ENCODE assay signal across 18 mouse cellular contexts in genomic region chr4:16066340-16066739, GRCm38 (mm10).
"Had no signal": no experiment of that assay in that cellular context is flagged by ENCODE, and none has a peak within 500 bp of the region (broad histone marks: within the 10 kb centered on the region; RNA-seq: fewer than 3 reads in every experiment).

No protein-coding gene starts in this region.

- H3K9ac ChIP-seq: liver, embryonic 14.5 days; lung, embryonic 15.5 days; midbrain, embryonic 12.5 days; midbrain, embryonic 15.5 days; stomach, embryonic 15.5 days had no signal

- H3K27me3 ChIP-seq: lung, embryonic 15.5 days; midbrain, embryonic 12.5 days; midbrain, embryonic 15.5 days; stomach, embryonic 15.5 days had no signal

- ATAC-seq: intestine, postnatal 0 days; midbrain, embryonic 15.5 days had no signal

- H3K27ac ChIP-seq: kidney, postnatal 0 days; left cerebral cortex, adult 2 months; liver, embryonic 14.5 days; lung, embryonic 15.5 days; midbrain, embryonic 12.5 days; midbrain, embryonic 15.5 days; stomach, embryonic 15.5 days had no signal

- H3K9me3 ChIP-seq: lung, embryonic 15.5 days; midbrain, embryonic 12.5 days; midbrain, embryonic 15.5 days; stomach, embryonic 15.5 days had no signal

- DNase-seq: kidney, adult 2 months; kidney, postnatal 25 days; layer of hippocampus, postnatal 36 days; lung, adult 18-20 months; lung, postnatal 10 days; lung, postnatal 36 days; right cerebral cortex, adult 18-20 months; right cerebral cortex, postnatal 14 days; right cerebral cortex, postnatal 4 days; thymus, postnatal 36 days had no signal

- H3K4me3 ChIP-seq: left cerebral cortex, adult 2 months; lung, embryonic 15.5 days; midbrain, embryonic 12.5 days; midbrain, embryonic 15.5 days; stomach, embryonic 15.5 days had no signal

- H3K4me1 ChIP-seq: lung, embryonic 15.5 days; midbrain, embryonic 12.5 days; midbrain, embryonic 15.5 days; stomach, embryonic 15.5 days had no signal

- H3K4me2 ChIP-seq: lung, embryonic 15.5 days; midbrain, embryonic 12.5 days; midbrain, embryonic 15.5 days; stomach, embryonic 15.5 days had no signal

- H3K36me3 ChIP-seq: lung, embryonic 15.5 days; midbrain, embryonic 12.5 days; midbrain, embryonic 15.5 days; stomach, embryonic 15.5 days had no signal
